Mouse (Mus musculus): ENCODE results near the gene Eif3d. TPM values are rescaled to one million over a fixed set of nuclear protein-coding genes. Genes with fewer than 3 reads are reported as not detected.

Gene Eif3d
- polyA plus RNA-seq, 1 experiment from 2014 or later, result 155 TPM

DNA sequence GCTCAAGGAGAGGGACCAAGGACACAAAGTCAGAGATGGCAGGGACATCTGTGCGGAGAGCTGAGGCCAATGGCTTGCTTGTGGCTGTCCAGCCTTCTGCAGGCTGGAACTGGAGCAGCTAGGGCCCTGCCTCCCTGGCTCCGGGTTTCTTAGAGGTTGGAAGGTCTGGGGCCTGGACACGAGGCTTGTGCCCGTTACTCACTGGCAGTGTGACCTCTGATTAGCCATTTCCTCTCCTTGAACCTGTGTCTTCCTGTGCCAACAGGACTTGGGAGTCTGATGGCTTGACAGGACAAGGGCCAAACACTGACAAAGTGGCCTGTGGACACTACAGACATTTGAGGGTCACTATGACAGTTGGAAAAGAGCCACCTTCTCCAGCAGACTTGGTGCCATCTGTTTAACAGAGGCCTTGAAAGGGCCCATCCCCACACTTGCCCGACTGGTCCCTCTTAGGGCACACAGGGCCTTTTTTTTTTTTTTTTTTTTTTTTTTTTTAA, 10.6 kb upstream of the Eif3d start:
- ATAC-seq (ENCODE audit: low read depth) (no peak), DNase-seq (ENCODE audit: low spot score) (no peak)
- Histone ChIP-seq H3K36me3 (ENCODE audit: control insufficient read depth, insufficient read depth, low read length) (no peaks in the 10 kb centered on the region), H3K4me3 (ENCODE audit: low read depth, low read length) (no peak overlapping the region), H3K4me1 (ENCODE audit: control insufficient read depth, insufficient read depth, low read length) (no peaks in the 10 kb centered on the region), H3K9ac (ENCODE audit: low read depth, low read length) (no peak overlapping the region), H3K27ac (replicated peaks; ENCODE audit: low read depth, low read length) (no peak overlapping the region), H3K9me3 (ENCODE audit: control insufficient read depth, low read length) (no peaks in the 10 kb centered on the region), H3K27me3 (replicated peaks; ENCODE audit: control insufficient read depth, insufficient read depth, low read length) (no peaks in the 10 kb centered on the region), H3K4me2 (ENCODE audit: low read depth, low read length) (no peak overlapping the region)
- WGBS, result 64% methylated on average over 5 of the region's 5 CpGs

DNA sequence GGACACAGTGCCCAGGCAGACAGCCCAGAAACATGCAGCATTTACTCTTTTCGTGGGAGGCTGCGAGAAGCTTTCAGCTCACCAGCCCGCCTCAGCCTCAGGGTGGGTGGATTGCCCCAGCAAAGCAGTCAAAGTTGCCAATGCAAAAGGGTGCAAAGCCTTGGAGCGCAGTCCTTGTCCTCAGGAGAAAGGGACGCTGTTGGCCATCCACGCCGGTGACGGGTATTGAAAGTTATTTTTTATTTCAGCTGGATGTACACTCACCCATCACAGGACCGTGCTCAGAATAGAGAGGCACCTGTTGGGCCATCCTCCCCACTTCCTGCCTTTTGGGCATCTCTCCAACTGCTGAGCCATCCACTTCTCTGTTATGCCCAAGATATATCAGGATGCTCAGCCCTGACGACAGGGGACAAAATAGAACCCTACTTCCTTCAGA, 8.8 kb upstream of the Eif3d start:
- Histone ChIP-seq H3K27me3 (replicated peaks; ENCODE audit: control insufficient read depth, insufficient read depth, low read length) (no peaks in the 10 kb centered on the region), H3K27ac (replicated peaks; ENCODE audit: low read depth, low read length) (no peak overlapping the region), H3K4me3 (ENCODE audit: low read depth, low read length) (no peak overlapping the region), H3K9ac (ENCODE audit: low read depth, low read length) (no peak overlapping the region), H3K4me2 (ENCODE audit: low read depth, low read length) (no peak overlapping the region), H3K36me3 (ENCODE audit: control insufficient read depth, insufficient read depth, low read length) (no peaks in the 10 kb centered on the region), H3K9me3 (ENCODE audit: control insufficient read depth, low read length) (no peaks in the 10 kb centered on the region), H3K4me1 (ENCODE audit: control insufficient read depth, insufficient read depth, low read length) (no peaks in the 10 kb centered on the region)
- ATAC-seq (ENCODE audit: low read depth) (no peak), DNase-seq (ENCODE audit: low spot score) (no peak)
- WGBS, result 70% methylated on average over 10 of the region's 10 CpGs

DNA sequence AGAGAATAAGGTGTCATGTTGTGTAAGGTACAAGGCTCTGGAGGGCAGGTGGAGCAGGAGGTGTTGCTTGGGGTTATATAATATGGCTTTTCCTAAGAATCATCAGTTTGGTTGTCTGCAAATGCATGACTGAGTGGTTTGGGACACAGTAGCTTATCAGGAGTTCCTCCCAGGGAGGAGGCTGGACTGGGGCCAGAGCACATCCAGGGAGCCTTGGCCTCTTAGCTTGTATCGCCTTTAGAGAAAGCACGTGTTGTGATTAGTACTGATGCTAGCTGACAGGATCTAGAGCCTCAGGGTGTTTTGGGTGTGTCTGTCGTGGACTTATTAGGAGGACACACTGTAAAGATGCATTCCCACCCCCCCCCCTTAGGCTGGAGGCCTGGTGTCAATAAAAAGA, 7.0 kb upstream of the Eif3d start:
- Histone ChIP-seq H3K9me3 (ENCODE audit: control insufficient read depth, low read length) (no peaks in the 10 kb centered on the region), H3K4me3 (ENCODE audit: low read depth, low read length) (no peak overlapping the region), H3K4me2 (ENCODE audit: low read depth, low read length) (no peak overlapping the region), H3K27ac (replicated peaks; ENCODE audit: low read depth, low read length) (no peak overlapping the region), H3K36me3 (ENCODE audit: control insufficient read depth, insufficient read depth, low read length) (no peaks in the 10 kb centered on the region), H3K27me3 (replicated peaks; ENCODE audit: control insufficient read depth, insufficient read depth, low read length) (no peaks in the 10 kb centered on the region), H3K9ac (ENCODE audit: low read depth, low read length) (no peak overlapping the region), H3K4me1 (ENCODE audit: control insufficient read depth, insufficient read depth, low read length) (no peaks in the 10 kb centered on the region)
- DNase-seq (ENCODE audit: low spot score) (no peak), ATAC-seq (ENCODE audit: low read depth) (no peak)
- 56% methylated on average over 3 of the region's 3 CpGs for WGBS

DNA sequence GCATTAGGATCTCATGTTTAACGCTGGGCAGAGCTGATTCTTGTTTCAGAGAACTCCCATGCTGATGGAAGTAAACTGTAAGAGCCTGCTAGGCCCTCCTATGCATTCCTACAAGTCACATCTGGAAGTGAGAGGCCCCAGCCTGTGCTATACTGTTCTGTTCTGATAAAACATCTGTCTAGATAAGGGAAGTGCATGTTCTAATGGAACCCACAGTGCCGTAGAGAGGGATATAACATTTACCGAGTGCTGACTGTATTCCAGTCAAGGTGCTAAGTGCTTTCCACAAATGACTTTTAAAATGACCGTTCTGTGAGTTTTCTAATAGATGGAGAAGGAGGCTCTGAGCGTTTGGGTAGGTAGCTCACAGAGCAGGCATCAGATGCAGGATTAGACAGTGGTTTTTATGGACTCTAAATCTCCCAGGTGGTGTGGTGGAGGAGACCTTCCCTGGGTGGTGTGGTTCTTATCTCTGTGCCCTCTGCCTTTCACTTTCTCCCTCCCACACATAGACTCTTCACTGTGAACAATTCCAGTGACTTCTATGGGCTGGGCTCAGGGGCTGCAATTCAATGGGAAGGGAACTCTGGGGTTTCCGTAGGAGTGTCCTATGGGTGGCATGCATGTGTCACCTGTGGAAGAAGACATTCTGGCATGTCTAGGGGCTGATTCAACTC, 3.7 kb upstream of the Eif3d start:
- H3K9ac ChIP-seq (ENCODE audit: low read depth, low read length), result no peak overlapping the region
- H3K27ac ChIP-seq (replicated peaks; ENCODE audit: low read depth, low read length), result no peak overlapping the region
- no peaks in the 10 kb centered on the region for H3K27me3 ChIP-seq (replicated peaks; ENCODE audit: control insufficient read depth, insufficient read depth, low read length)
- H3K36me3 ChIP-seq (ENCODE audit: control insufficient read depth, insufficient read depth, low read length), result no peaks in the 10 kb centered on the region
- H3K9me3 ChIP-seq (ENCODE audit: control insufficient read depth, low read length), result no peaks in the 10 kb centered on the region
- ATAC-seq (ENCODE audit: low read depth) (no peak), DNase-seq (ENCODE audit: low spot score) (no peak)
- WGBS, result 74% methylated on average over 6 of the region's 6 CpGs
- no peak overlapping the region for H3K4me3 ChIP-seq (ENCODE audit: low read depth, low read length)
- no peak overlapping the region for H3K4me2 ChIP-seq (ENCODE audit: low read depth, low read length)
- H3K4me1 ChIP-seq (ENCODE audit: control insufficient read depth, insufficient read depth, low read length), result peaks cover 9% of the 10 kb centered on the region

DNA sequence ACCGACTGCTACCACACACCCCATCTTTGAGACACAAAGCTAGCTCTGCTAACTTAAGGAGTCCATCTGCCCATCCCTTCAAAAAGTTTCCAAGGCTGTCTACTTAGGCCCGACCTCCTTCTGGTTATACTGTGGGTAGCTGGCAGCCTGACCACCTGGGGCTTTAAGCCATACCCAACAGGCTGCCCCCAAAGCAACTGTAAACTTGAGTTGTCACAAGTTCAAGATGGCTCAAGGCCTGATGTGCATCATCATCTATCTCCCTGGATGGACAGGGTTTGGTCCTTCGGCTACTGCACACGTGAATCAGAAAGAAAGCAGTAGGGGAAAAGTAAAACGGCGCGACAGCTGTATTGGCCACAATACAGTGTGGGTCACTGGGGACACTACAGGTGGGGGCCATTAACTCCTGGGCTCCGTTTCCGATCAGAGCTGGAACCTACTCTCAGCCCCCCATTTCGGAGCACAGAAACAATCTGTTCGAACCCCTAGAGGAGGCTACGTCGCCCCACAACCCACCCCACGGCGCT, 608 bp downstream of the Eif3d start:
- H3K27me3 ChIP-seq (replicated peaks; ENCODE audit: control insufficient read depth, insufficient read depth, low read length), result no peaks in the 10 kb centered on the region
- WGBS, result 3% methylated on average over 14 of the region's 15 CpGs
- DNase-seq (ENCODE audit: low spot score) (no peak), ATAC-seq (ENCODE audit: low read depth) (no peak)
- peaks cover 36% of the 10 kb centered on the region for H3K36me3 ChIP-seq (ENCODE audit: control insufficient read depth, insufficient read depth, low read length)
- H3K4me2 ChIP-seq (ENCODE audit: low read depth, low read length), result peak overlapping the region; percentile 90
- H3K27ac ChIP-seq (replicated peaks; ENCODE audit: low read depth, low read length), result peak overlapping the region; percentile 98
- H3K9me3 ChIP-seq (ENCODE audit: control insufficient read depth, low read length), result no peaks in the 10 kb centered on the region
- H3K4me3 ChIP-seq (ENCODE audit: low read depth, low read length), result peak overlapping the region; percentile 79
- H3K9ac ChIP-seq (ENCODE audit: low read depth, low read length), result peak overlapping the region; percentile 96
- H3K4me1 ChIP-seq (ENCODE audit: control insufficient read depth, insufficient read depth, low read length), result peaks cover 12% of the 10 kb centered on the region

DNA sequence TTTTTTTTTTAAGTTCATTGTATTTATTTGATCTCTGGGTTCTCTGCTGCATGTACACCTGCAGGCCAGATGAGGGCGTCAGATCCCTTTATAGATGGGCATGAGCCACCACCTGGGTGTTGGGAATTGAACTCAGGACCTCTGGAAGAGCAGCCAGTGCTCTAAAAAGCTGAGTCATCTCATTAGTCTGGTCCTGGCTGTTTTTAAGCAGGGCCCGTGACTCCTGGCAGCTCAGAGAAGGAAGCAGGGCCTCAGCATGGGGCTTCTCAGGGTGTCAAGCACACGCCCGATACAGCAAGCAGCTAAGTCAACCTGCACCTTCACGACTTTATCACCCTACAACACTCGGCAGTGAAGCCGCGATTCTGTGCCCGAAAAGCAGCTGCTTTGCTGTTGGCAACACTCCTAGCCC, 5.5 kb downstream of the Eif3d start:
- Histone ChIP-seq H3K9ac (ENCODE audit: low read depth, low read length) (no peak overlapping the region), H3K4me3 (ENCODE audit: low read depth, low read length) (no peak overlapping the region), H3K36me3 (ENCODE audit: control insufficient read depth, insufficient read depth, low read length) (peaks cover 85% of the 10 kb centered on the region), H3K9me3 (ENCODE audit: control insufficient read depth, low read length) (no peaks in the 10 kb centered on the region), H3K27me3 (replicated peaks; ENCODE audit: control insufficient read depth, insufficient read depth, low read length) (no peaks in the 10 kb centered on the region), H3K4me1 (ENCODE audit: control insufficient read depth, insufficient read depth, low read length) (peaks cover 7% of the 10 kb centered on the region), H3K4me2 (ENCODE audit: low read depth, low read length) (no peak overlapping the region), H3K27ac (replicated peaks; ENCODE audit: low read depth, low read length) (no peak overlapping the region)
- WGBS, result 82% methylated on average over 9 of the region's 9 CpGs
- ATAC-seq (ENCODE audit: low read depth) (no peak), DNase-seq (ENCODE audit: low spot score) (no peak)

DNA sequence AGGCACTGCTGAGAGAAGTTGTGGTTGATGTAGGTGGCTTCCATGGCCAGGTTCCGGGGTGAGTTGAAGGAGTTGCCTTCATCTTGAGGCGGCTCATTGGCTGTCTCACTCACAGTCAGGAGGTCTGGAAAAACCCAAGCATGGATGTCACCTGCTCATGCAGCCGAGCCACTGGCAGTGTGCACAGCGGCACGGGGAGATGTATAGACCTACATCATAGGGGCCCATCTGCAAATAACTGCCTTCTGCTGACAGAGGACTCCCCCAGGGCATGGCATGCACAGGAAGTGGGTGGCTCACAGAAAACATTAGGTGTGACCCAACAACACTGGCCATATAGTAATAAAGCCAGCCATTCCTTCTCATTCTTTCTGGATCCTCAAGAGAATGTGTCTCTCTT, 8.2 kb downstream of the Eif3d start:
- Histone ChIP-seq H3K4me1 (ENCODE audit: control insufficient read depth, insufficient read depth, low read length) (peaks cover 2% of the 10 kb centered on the region; the same call in 1 of the 2 replicates), H3K27ac (replicated peaks; ENCODE audit: low read depth, low read length) (no peak overlapping the region), H3K27me3 (replicated peaks; ENCODE audit: control insufficient read depth, insufficient read depth, low read length) (no peaks in the 10 kb centered on the region), H3K36me3 (ENCODE audit: control insufficient read depth, insufficient read depth, low read length) (peaks cover 91% of the 10 kb centered on the region), H3K9ac (ENCODE audit: low read depth, low read length) (no peak overlapping the region), H3K4me2 (ENCODE audit: low read depth, low read length) (no peak overlapping the region), H3K9me3 (ENCODE audit: control insufficient read depth, low read length) (no peaks in the 10 kb centered on the region), H3K4me3 (ENCODE audit: low read depth, low read length) (no peak overlapping the region)
- ATAC-seq (ENCODE audit: low read depth) (no peak), DNase-seq (ENCODE audit: low spot score) (no peak)
- 94% methylated on average over 5 of the region's 5 CpGs for WGBS

DNA sequence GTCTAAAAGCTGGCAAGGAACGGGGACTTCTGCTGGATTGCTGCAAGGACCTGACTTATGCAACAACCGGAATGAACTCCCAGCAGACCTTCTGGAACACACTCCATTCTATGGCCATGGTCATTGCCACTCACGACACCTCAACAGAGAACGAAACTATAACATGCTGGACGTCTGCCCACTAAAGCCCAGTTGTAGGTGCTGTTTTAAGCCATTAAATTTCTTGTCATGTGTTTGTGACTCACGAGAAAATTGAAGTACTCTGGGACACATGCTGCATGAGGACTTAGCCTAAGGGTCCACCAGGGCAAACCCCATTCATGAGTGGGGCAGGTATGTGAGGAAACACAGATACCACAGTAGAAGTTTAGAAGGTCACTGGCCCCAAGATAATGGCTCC, 9.9 kb downstream of the Eif3d start:
- Histone ChIP-seq H3K4me1 (ENCODE audit: control insufficient read depth, insufficient read depth, low read length) (peaks cover 16% of the 10 kb centered on the region), H3K27ac (replicated peaks; ENCODE audit: low read depth, low read length) (no peak overlapping the region), H3K4me2 (ENCODE audit: low read depth, low read length) (no peak overlapping the region), H3K27me3 (replicated peaks; ENCODE audit: control insufficient read depth, insufficient read depth, low read length) (peaks cover 8% of the 10 kb centered on the region; the same call in 1 of the 2 replicates), H3K36me3 (ENCODE audit: control insufficient read depth, insufficient read depth, low read length) (peaks cover 73% of the 10 kb centered on the region), H3K9ac (ENCODE audit: low read depth, low read length) (no peak overlapping the region), H3K4me3 (ENCODE audit: low read depth, low read length) (no peak overlapping the region), H3K9me3 (ENCODE audit: control insufficient read depth, low read length) (no peaks in the 10 kb centered on the region)
- DNase-seq (ENCODE audit: low spot score) (no peak), ATAC-seq (ENCODE audit: low read depth) (no peak)
- WGBS, result 91% methylated on average over 6 of the region's 6 CpGs

DNA sequence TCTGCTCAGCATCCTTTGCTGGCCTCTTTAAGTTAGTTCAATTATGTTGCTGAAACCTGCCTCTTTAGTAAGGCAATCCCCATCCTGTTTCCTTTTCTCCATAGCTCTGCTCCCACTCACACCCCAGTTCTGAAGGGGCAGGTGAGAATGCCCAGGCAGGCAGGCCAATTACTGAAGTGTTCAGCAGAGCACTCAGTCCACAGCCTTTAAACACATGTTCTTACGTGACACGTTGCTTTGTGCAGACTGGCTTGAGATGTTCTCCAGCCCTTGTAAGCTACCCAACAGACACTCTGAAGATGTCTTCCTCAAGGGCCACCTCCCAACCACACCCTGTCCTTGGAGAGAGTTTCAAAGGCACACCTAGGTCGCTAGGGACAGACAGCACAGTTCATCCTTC, 12.5 kb downstream of the Eif3d start:
- Histone ChIP-seq H3K4me1 (ENCODE audit: control insufficient read depth, insufficient read depth, low read length) (peaks cover 16% of the 10 kb centered on the region), H3K9me3 (ENCODE audit: control insufficient read depth, low read length) (no peaks in the 10 kb centered on the region), H3K36me3 (ENCODE audit: control insufficient read depth, insufficient read depth, low read length) (peaks cover 47% of the 10 kb centered on the region), H3K4me3 (ENCODE audit: low read depth, low read length) (no peak overlapping the region), H3K4me2 (ENCODE audit: low read depth, low read length) (no peak overlapping the region), H3K27me3 (replicated peaks; ENCODE audit: control insufficient read depth, insufficient read depth, low read length) (peaks cover 13% of the 10 kb centered on the region; the same call in 1 of the 2 replicates), H3K27ac (replicated peaks; ENCODE audit: low read depth, low read length) (no peak overlapping the region), H3K9ac (ENCODE audit: low read depth, low read length) (no peak overlapping the region)
- DNase-seq (ENCODE audit: low spot score) (no peak), ATAC-seq (ENCODE audit: low read depth) (no peak)
- WGBS, result 62% methylated on average over 3 of the region's 3 CpGs

Measured in embryonic facial prominence, embryonic 14.5 days (tissue).